Mouse (Mus musculus) macrophage (primary cell): ENCODE data around the gene Tnik. TPM values are rescaled to one million over a fixed set of nuclear protein-coding genes. Genes with fewer than 3 reads are reported as not detected.

ENCODE experiments used
- H3K27ac ChIP-seq: fragments of 350-480 bp; formaldehyde crosslinking; 2 replicates; pipeline ENCODE4 v1.9.0; 2021
- H3K36me3 ChIP-seq: fragments of 350-480 bp; formaldehyde crosslinking; 2 replicates; pipeline ENCODE4 v1.9.0; 2021; ENCODE audit errors: inconsistent target
- H3K4me3 ChIP-seq: fragments of 350-480 bp; formaldehyde crosslinking; 2 replicates; pipeline ENCODE4 v1.9.0; 2021; ENCODE audit errors: inconsistent target
- H3K79me2 ChIP-seq: fragments of 350-480 bp; formaldehyde crosslinking; 2 replicates; pipeline ENCODE4 v1.9.0; 2021; ENCODE audit errors: inconsistent target
- WGBS: methylation state at CpG from one replicate; pipeline ENCODE4 v1.1.7; 2026; ENCODE audit warnings: inconsistent platforms; ENCODE audit not compliant: missing documents; 5-methylcytosine and 5-hydroxymethylcytosine counted together
- polyA plus RNA-seq: library from polyadenylated mRNA; stranded (reverse); fragments of 250-400 nt; gene quantifications from 3 replicates; pipeline ENCODE4 v1.2.4, GENCODE M21; 2018; ENCODE audit warnings: inconsistent platforms

Gene Tnik
- polyA plus RNA-seq, 1 experiment from 2014 or later: 0.20 TPM

GRCm38 (mm10) chr3:28473439-28473838 is 210.4 kb downstream of the Tnik start:
- no peak overlapping the region for H3K4me3 ChIP-seq
- 70% methylated on average over 1 of the region's 1 CpGs for WGBS
- no peaks in the 10 kb centered on the region for H3K79me2 ChIP-seq
- H3K27ac ChIP-seq: no peak overlapping the region
- no peaks in the 10 kb centered on the region for H3K36me3 ChIP-seq

- no peaks in the 10 kb centered on the region for H3K36me3 ChIP-seq
- H3K27ac ChIP-seq: no peak overlapping the region
- no peaks in the 10 kb centered on the region for H3K79me2 ChIP-seq
- no peak overlapping the region for H3K4me3 ChIP-seq
- 98% methylated on average over 2 of the region's 2 CpGs for WGBS
Measured at GRCm38 (mm10) chr3:28477373-28477772, 214.4 kb downstream of the Tnik start.

DNA sequence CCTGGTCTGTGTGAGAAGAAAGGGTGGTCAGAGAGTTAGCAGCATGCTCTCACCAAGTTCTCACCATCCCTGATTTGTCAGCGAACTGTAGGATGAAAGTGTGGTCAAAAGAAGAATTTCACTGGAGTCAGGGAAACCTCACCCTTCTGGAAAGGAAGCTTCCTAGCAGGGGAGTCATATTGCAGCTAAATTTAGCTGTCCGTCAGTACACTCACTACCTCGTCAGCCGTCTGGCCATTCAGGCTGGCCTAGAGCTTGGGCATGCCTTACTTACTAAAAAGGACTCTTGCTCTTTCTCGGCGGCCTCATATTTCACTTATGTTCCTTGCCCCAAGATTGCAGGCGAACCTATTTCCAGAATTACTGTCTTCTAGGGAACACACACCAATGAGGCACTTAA is 222.7 kb downstream of the Tnik start:
- no peaks in the 10 kb centered on the region for H3K79me2 ChIP-seq
- no peak overlapping the region for H3K4me3 ChIP-seq
- no peaks in the 10 kb centered on the region for H3K36me3 ChIP-seq
- 93% methylated on average over 7 of the region's 7 CpGs for WGBS
- no peak overlapping the region for H3K27ac ChIP-seq

DNA sequence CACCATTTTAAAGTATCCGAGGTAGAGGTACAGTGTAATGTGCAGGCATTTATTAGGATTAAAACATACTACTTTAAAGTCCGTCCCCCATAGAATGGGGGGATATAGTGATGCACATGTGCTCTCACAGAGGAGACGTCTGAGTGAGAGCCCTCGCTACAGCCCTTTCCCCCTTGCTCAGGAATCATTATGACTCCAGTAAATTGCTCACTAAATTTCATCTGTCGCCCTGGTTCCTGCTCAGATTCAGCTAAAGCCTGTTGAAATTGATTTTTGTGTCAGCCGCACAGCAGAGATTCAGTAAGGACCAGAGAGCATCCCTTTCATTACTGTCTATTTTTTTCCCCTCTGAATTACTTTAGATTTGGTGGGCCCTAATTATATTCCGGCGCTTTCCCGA is 224.4 kb downstream of the Tnik start:
- Histone ChIP-seq H3K4me3 (no peak overlapping the region), H3K36me3 (no peaks in the 10 kb centered on the region), H3K79me2 (no peaks in the 10 kb centered on the region), H3K27ac (no peak overlapping the region)
- 93% methylated on average over 9 of the region's 9 CpGs for WGBS

DNA sequence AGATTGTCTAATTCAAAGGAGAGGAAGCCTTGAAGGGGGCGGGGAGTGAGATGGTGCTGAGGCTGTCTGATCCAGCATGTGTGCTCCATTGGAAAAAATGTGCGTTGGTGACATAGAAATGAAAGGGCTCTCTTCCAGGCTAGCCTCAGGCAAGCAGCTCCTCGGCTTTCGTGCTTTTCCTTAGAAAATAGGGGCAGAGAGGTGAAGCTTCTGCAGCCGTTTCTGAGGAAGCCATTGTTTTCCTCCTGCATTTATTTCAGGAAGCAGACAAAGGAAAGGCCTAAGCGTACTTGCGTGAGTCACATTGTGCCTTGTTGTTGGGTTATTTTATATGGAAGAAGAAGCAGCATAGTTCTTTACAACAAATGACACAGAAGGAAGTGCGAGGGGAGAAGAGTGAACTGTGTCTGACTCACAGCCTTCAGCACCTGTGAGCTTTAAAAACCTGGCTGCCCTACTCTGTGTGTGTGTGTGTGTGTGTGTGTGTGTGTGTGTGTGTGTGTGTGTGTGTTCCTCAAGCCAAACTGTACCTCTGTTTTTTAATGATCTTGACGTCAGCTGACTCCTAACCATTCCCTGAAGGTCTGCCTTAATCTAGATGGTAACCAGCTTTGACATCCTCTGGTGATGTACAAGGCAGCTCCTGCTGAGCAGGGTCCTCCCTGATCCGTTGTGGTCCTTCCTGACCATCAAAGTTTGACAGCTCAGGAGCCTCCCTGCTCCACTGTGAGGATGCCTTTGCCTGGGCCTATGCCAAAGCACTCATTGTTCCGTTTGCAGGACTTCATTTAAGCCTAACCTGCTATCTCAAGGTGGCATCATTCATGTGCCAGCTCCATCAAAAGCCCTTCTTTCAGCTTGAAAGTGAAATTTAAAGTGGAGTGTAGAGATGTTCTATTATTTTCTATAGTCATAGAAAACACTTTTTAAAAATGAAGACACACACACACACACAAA is 228.3 kb downstream of the Tnik start:
- WGBS: 80% methylated on average over 11 of the region's 11 CpGs
- no peaks in the 10 kb centered on the region for H3K36me3 ChIP-seq
- H3K4me3 ChIP-seq: no peak overlapping the region

GRCm38 (mm10) chr3:28496806-28497502 is 233.9 kb downstream of the Tnik start:
- no peak overlapping the region for H3K27ac ChIP-seq
- no peaks in the 10 kb centered on the region for H3K36me3 ChIP-seq
- H3K4me3 ChIP-seq: no peak overlapping the region
- no peaks in the 10 kb centered on the region for H3K79me2 ChIP-seq
- WGBS: 94% methylated on average over 3 of the region's 3 CpGs

More for the DNA sequence above, 228.3 kb downstream of the Tnik start:
- Histone ChIP-seq H3K79me2 (no peaks in the 10 kb centered on the region), H3K27ac (no peak overlapping the region)

DNA sequence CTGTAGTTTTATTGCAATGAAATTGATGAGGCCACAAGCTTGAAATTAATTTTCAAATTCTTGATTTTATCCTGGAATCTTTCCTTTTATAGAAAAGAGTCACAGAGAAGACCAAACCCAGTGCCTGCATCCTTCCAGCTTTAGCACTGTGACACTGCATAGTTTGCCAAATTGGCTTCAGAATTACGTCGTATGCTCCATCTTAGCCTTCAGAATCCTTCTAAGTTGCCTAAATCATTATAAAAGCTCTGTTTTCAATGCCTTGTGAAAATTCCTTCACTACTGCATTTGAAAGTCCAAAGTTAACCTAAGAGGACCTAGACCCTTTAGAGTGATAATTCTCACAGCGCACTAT is 234.5 kb downstream of the Tnik start:
- Histone ChIP-seq H3K4me3 (no peak overlapping the region), H3K79me2 (no peaks in the 10 kb centered on the region), H3K36me3 (no peaks in the 10 kb centered on the region), H3K27ac (no peak overlapping the region)
- WGBS: 97% methylated on average over 3 of the region's 3 CpGs

DNA sequence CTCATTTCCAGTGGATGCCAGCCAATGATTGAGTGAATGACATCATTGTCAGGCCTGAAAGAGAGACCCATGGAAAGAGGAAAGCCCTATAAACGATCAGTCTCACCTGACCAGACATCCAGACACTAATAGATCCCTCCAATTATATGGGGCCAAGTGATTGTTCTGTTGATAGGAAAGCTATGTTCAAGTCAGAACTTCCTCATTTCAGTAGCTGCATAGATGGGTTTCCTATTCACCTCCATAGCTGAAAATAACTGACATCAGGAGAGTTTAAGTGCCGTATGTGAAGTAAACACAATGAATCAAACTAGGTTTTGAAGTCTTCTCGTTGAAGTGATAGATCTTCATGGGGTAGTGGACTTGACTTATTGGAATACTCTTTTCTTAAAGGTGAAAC is 239.7 kb downstream of the Tnik start:
- Histone ChIP-seq H3K79me2 (no peaks in the 10 kb centered on the region), H3K36me3 (no peaks in the 10 kb centered on the region), H3K4me3 (no peak overlapping the region), H3K27ac (no peak overlapping the region)
- WGBS: 43% methylated on average over 3 of the region's 3 CpGs

- WGBS: 93% methylated on average over 5 of the region's 6 CpGs
- Histone ChIP-seq H3K27ac (no peak overlapping the region), H3K36me3 (no peaks in the 10 kb centered on the region), H3K4me3 (no peak overlapping the region), H3K79me2 (no peaks in the 10 kb centered on the region)
Measured at GRCm38 (mm10) chr3:28509337-28509935, 246.4 kb downstream of the Tnik start.

- Histone ChIP-seq H3K27ac (no peak overlapping the region), H3K79me2 (no peaks in the 10 kb centered on the region), H3K36me3 (no peaks in the 10 kb centered on the region), H3K4me3 (no peak overlapping the region)
- 90% methylated on average over 6 of the region's 6 CpGs for WGBS
Measured at GRCm38 (mm10) chr3:28523004-28523482, 260.0 kb downstream of the Tnik start.

DNA sequence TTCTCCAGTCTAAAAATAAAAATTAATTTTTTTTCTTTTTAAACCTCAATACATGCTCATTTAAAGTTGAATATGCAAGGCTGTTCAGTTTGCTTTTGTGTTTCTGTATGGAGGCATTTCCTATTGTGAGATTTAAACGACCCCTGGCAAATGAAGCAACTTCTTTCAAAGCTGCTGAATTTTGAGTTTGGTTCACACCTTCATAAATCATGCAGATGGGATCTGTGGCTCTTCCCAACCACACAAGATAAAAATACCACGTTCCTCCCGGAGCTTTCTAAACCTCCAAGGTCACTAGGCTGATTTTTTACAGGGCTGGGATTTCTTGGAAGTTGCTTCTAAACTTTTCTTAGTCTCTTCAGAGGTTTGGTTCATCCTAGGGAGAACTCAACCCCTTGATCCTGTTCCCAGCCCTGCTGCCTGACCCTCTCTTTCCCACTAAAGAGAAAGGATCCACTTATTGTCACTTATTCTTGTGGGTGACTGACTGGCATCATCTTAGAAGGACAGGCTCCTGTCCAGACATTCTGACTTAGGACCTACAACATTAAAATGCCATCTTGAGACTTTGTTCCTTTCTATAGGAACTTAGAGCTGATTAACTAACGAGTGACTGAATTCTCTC is 260.6 kb downstream of the Tnik start:
- WGBS: 79% methylated on average over 4 of the region's 4 CpGs
- H3K36me3 ChIP-seq: no peaks in the 10 kb centered on the region

DNA sequence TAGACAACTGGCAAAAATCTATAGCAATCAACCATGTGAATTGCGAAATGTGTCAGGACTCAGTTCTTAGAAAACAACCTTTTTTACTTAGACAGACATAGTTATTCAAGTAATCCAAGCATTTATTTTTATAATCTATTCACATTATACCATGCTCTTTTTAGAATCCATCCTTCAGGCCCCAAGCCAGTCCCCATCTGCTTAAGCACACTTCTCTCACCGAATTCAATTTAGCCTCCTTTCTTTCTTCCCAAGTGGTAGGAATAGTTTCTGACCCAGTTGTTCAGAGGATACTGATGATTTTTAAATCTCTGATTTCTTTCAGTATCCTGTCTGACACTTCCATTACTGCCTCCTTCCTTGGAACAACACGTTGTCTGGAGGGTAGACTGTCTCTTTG is 261.5 kb downstream of the Tnik start:
- Histone ChIP-seq H3K36me3 (no peaks in the 10 kb centered on the region), H3K27ac (no peak overlapping the region), H3K4me3 (no peak overlapping the region), H3K79me2 (no peaks in the 10 kb centered on the region)
- 92% methylated on average over 3 of the region's 3 CpGs for WGBS

More for the DNA sequence above, 260.6 kb downstream of the Tnik start:
- Histone ChIP-seq H3K27ac (no peak overlapping the region), H3K79me2 (no peaks in the 10 kb centered on the region), H3K4me3 (no peak overlapping the region)

- 50% methylated on average over 2 of the region's 2 CpGs for WGBS
- Histone ChIP-seq H3K27ac (no peak overlapping the region), H3K36me3 (no peaks in the 10 kb centered on the region), H3K79me2 (no peaks in the 10 kb centered on the region), H3K4me3 (no peak overlapping the region)
Measured at GRCm38 (mm10) chr3:28526671-28527070, 263.7 kb downstream of the Tnik start.

- no peaks in the 10 kb centered on the region for H3K36me3 ChIP-seq
- WGBS: 89% methylated on average over 4 of the region's 4 CpGs
Measured at GRCm38 (mm10) chr3:28527231-28527630, 264.2 kb downstream of the Tnik start.

More at GRCm38 (mm10) chr3:28527231-28527630, 264.2 kb downstream of the Tnik start:
- no peak overlapping the region for H3K27ac ChIP-seq
- H3K79me2 ChIP-seq: no peaks in the 10 kb centered on the region
- H3K4me3 ChIP-seq: no peak overlapping the region
